Mouse (Mus musculus) lung, postnatal 0 days (tissue): ENCODE results near the gene Swsap1. TPM values are rescaled to one million over a fixed set of nuclear protein-coding genes. Genes with fewer than 3 reads are reported as not detected.

ENCODE experiments used
- ATAC-seq: fragments of 200-750 bp; cut with Nextera tagmentation; 2 replicates; pipeline ENCODE4 v1.8.0; 2017; ENCODE audit warnings: moderate library complexity
- DNase-seq: peaks from one replicate; pipeline ENCODE4 v3.0.0-alpha.2; 2016; ENCODE audit warnings: low spot score
- H3K27ac ChIP-seq: fragments of 300-500 bp; sonication (generic); 2 replicates; pipeline ENCODE4 v1.5.1; 2014; ENCODE audit warnings: antibody characterized with exemption, mild to moderate bottlenecking, low read length, mixed read lengths
- H3K27me3 ChIP-seq: fragments of 300-500 bp; sonication (generic); replicated peaks from 2 replicates; pipeline ENCODE4 v1.6.1; 2014; ENCODE audit warnings: low read length, mixed read lengths; ENCODE audit not compliant: insufficient read depth
- H3K36me3 ChIP-seq: fragments of 300-500 bp; sonication (generic); 2 replicates; pipeline ENCODE4 v1.6.1; 2014; ENCODE audit warnings: low read length, mixed read lengths; ENCODE audit not compliant: insufficient read depth
- H3K4me1 ChIP-seq: fragments of 300-500 bp; sonication (generic); 2 replicates; pipeline ENCODE4 v1.6.1; 2014; ENCODE audit warnings: antibody characterized with exemption, low read depth, low read length, mixed read lengths; ENCODE audit not compliant: insufficient read depth
- H3K4me2 ChIP-seq: fragments of 300-500 bp; sonication (generic); replicated peaks from 2 replicates; pipeline ENCODE4 v1.6.1; 2014; ENCODE audit warnings: low read depth, mild to moderate bottlenecking, low read length, moderate library complexity, mixed read lengths
- H3K4me3 ChIP-seq: fragments of 300-500 bp; sonication (generic); 2 replicates; pipeline ENCODE4 v1.5.1; 2014; ENCODE audit warnings: low read depth, low read length
- H3K9ac ChIP-seq: fragments of 300-500 bp; sonication (generic); replicated peaks from 2 replicates; pipeline ENCODE4 v1.6.1; 2014; ENCODE audit warnings: low read depth, mild to moderate bottlenecking
- H3K9me3 ChIP-seq: fragments of 300-500 bp; sonication (generic); 2 replicates; pipeline ENCODE4 v1.6.1; 2016; ENCODE audit warnings: low read length, mixed read lengths
- CTCF ChIP-seq: IDR thresholded peaks from 2 replicates; pipeline ENCODE4 v1.5.1; 2016; ENCODE audit warnings: antibody characterized with exemption, mild to moderate bottlenecking
- EP300 ChIP-seq: IDR thresholded peaks from 2 replicates; pipeline ENCODE4 v1.6.1; 2016; ENCODE audit warnings: antibody characterized with exemption, mild to moderate bottlenecking, control low read depth
- WGBS: fragments of 180-500 bp; shearing (Covaris S2); extraction: QIAGEN DNeasy Blood & Tissue Kit; methylation state at CpG from one replicate; pipeline ENCODE4 v1.1.7; 2014; 5-methylcytosine and 5-hydroxymethylcytosine counted together
- polyA plus RNA-seq: library from polyadenylated mRNA; unstranded; fragments of >200 nt; fragmentation: Nextera tagmentation; extraction: Ambion mirVana; gene quantifications from 2 replicates; pipeline ENCODE4 v1.2.1, GENCODE M21; 2015

Swsap1 gene
- 5.7 and 5.8 TPM in 2 replicates for polyA plus RNA-seq

DNA sequence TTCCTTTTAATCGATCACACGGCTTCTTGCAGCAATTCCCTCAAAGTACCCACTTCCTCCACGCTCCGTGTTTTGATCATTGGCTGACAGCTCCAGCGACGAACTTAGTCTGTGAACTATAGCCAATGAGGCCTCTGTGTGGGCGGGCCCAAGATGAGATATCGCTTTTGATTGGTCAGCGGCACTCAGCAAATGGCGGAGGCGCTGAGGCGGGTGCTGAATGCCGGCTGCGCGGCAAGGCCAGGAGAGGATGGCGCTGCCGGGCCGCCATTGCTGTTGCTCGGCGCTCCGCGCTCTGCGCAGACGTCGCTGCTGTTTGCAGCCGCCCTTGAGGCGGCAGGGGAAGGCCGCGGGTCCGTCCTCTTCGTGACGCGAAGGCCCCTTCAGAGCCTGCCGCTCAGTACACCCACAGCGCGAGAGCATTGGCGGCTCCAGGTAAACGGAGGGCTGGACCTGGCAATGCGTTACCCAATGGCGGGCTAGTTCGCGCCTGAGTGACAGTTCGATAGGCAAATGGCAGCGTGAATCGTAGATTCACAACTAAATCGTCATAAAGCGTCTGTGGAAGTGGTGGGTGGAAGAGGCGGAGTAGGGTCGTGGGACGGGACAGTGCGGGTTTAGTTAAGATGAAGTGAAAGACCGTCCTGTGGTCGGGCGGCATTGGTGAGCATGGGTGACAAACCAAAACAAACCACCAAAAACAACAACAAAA lies at the start of gene Swsap1:
Gene Swsap1, plus strand, starts transcription at position 186 of the 712 bp plus-strand sequence.
- Histone ChIP-seq H3K27ac (peak within 1 kb of the TSS; percentile 94), H3K4me3 (peak within 1 kb of the TSS; percentile 73), H3K27me3 (0 out of 2 replicates have a peak, but pooled peaks cover 1% of the 10 kb centered on the region), H3K9ac (peak within 1 kb of the TSS; percentile 73; the same call in 1 of the 2 replicates), H3K36me3 (no peaks in the 10 kb centered on the region), H3K9me3 (no peaks in the 10 kb centered on the region), H3K4me2 (peak within 1 kb of the TSS; percentile 63), H3K4me1 (peaks cover 10% of the 10 kb centered on the region; the same call in 1 of the 2 replicates)
- peak; percentile 98 for DNase-seq
- no peak for TF ChIP-seq CTCF
- TF ChIP-seq EP300 = no peak
- ATAC-seq = peak; percentile 98
- 1% methylated on average over 54 of the region's 54 CpGs for WGBS

DNA sequence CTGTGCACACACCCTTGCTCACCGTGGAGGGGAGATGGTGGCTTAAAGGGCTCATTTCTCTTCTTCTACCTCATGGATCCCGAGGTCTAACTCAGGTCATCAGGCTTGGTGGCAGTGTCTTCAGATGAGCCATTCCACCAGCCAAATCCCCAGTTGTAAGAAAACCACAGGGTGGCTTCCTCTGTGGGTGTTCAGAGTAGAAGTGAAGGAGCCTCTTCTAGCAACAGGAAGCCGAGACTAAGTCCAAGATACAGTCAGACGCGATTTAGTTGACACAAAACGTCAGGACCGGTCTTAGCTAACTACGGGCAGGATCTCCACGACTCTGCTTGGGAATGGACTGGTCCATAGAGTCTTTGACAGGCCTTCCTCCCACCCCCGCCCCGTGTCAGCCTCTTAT lies 47.3 kb upstream of the Swsap1 start:
- 67% methylated on average over 11 of the region's 11 CpGs for WGBS
- ATAC-seq (no peak), DNase-seq (no peak)
- H3K4me1 ChIP-seq = no peaks in the 10 kb centered on the region
- H3K36me3 ChIP-seq = no peaks in the 10 kb centered on the region
- H3K4me3 ChIP-seq = no peak overlapping the region
- TF ChIP-seq EP300 (no peak), CTCF (no peak)
- no peak overlapping the region for H3K9ac ChIP-seq
- no peak overlapping the region for H3K27ac ChIP-seq
- H3K27me3 ChIP-seq = no peaks in the 10 kb centered on the region
- H3K9me3 ChIP-seq = no peaks in the 10 kb centered on the region
- no peak overlapping the region for H3K4me2 ChIP-seq

GRCm38 (mm10) chr9:21909474-21910223 lies 45.9 kb upstream of the Swsap1 start:
- Histone ChIP-seq H3K27me3 (no peaks in the 10 kb centered on the region), H3K9me3 (no peaks in the 10 kb centered on the region), H3K36me3 (no peaks in the 10 kb centered on the region), H3K27ac (no peak overlapping the region), H3K9ac (no peak overlapping the region), H3K4me3 (no peak overlapping the region), H3K4me1 (no peaks in the 10 kb centered on the region), H3K4me2 (no peak overlapping the region)
- peak; percentile 25; the same call in 1 of the 2 replicates for ATAC-seq
- no peak for TF ChIP-seq EP300
- no peak for TF ChIP-seq CTCF
- 60% methylated on average over 10 of the region's 10 CpGs for WGBS
- DNase-seq = peak; percentile 29

DNA sequence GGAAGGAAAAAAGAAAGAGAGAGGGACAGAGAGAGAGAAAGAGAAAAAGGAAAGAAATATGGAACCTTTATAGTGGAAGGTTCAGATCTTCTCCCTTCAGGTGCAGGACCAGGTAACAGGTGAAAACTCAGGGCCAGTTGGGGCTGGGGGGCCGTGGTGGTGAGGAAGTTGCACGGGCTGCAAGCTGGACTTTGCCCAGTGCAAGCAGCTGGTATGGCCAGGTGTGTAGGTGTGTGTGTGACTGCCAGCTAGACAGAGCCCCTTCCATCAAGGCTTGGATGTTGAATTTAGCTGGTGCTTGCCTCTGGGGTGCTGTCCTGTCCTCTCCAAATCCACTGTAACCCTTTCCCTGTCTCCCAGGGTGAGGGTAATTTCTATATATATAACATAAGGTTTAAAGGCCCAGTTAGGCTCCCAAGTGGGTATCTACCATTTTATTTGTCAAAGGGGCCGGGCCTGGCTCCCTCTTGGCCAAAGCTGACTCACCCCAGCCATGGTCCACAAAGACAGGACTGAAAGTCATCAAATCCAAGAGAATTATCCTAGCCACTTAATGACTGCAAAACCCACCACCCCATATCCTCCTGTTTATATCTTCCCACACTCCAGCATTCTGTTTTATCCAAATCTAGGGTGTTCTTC lies 38.6 kb upstream of the Swsap1 start:
- Histone ChIP-seq H3K4me1 (peaks cover 3% of the 10 kb centered on the region; the same call in 1 of the 2 replicates), H3K27me3 (no peaks in the 10 kb centered on the region), H3K27ac (peak overlapping the region; percentile 85), H3K9ac (no peak overlapping the region), H3K36me3 (no peaks in the 10 kb centered on the region), H3K9me3 (no peaks in the 10 kb centered on the region), H3K4me3 (peak overlapping the region; percentile 79; the same call in 1 of the 2 replicates), H3K4me2 (peak overlapping the region; percentile 99)
- DNase-seq = no peak
- ATAC-seq = no peak
- 51% methylated on average over 3 of the region's 3 CpGs for WGBS
- TF ChIP-seq CTCF = no peak
- no peak for TF ChIP-seq EP300

- peak overlapping the region; percentile 85 for H3K27ac ChIP-seq
These were observed 38.0 kb upstream of the Swsap1 start for GRCm38 (mm10) chr9:21917493-21918034.

More at GRCm38 (mm10) chr9:21917493-21918034, 38.0 kb upstream of the Swsap1 start:
- TF ChIP-seq CTCF = no peak
- TF ChIP-seq EP300 = no peak
- peak overlapping the region; percentile 44 for H3K9ac ChIP-seq
- ATAC-seq (peak; percentile 30), DNase-seq (peak; percentile 80)
- under 1% methylated on average over 28 of the region's 35 CpGs for WGBS
- peaks cover 3% of the 10 kb centered on the region; the same call in 1 of the 2 replicates for H3K4me1 ChIP-seq
- peak overlapping the region; percentile 99 for H3K4me2 ChIP-seq
- H3K27me3 ChIP-seq = no peaks in the 10 kb centered on the region
- peak overlapping the region; percentile 79 for H3K4me3 ChIP-seq
- no peaks in the 10 kb centered on the region for H3K9me3 ChIP-seq
- H3K36me3 ChIP-seq = no peaks in the 10 kb centered on the region
